Mouse (Mus musculus) stomach, embryonic 16.5 days (tissue): ENCODE results near the gene Usp5. TPM values are rescaled to one million over a fixed set of nuclear protein-coding genes. Genes with fewer than 3 reads are reported as not detected.
"Not testable (repeated sequence)": the region's sequence is repeated elsewhere in the genome, so short reads cannot be mapped to it uniquely, and the experiment has no call there.

Source experiments
- ATAC-seq: fragments of 200-750 bp; cut with Nextera tagmentation; 2 replicates; pipeline ENCODE4 v1.8.0; 2017; ENCODE audit warnings: moderate number of reproducible peaks, moderate TSS enrichment; ENCODE audit not compliant: insufficient read depth, low FRiP score
- H3K27ac ChIP-seq: fragments of 300-500 bp; sonication (generic); 2 replicates; pipeline ENCODE4 v1.5.1; 2014; ENCODE audit warnings: low read length
- H3K27me3 ChIP-seq: fragments of 300-500 bp; sonication (generic); 2 replicates; pipeline ENCODE4 v1.6.1; 2014; ENCODE audit warnings: low read length, control low read depth, mixed read lengths; ENCODE audit not compliant: control insufficient read depth, insufficient read depth
- H3K36me3 ChIP-seq: fragments of 300-500 bp; sonication (generic); 2 replicates; pipeline ENCODE4 v1.6.1; 2014; ENCODE audit warnings: low read length; ENCODE audit not compliant: control insufficient read depth, insufficient read depth
- H3K4me1 ChIP-seq: fragments of 300-500 bp; sonication (generic); 2 replicates; pipeline ENCODE4 v1.6.1; 2014; ENCODE audit warnings: low read length, control low read depth, mixed read lengths; ENCODE audit not compliant: control insufficient read depth, insufficient read depth
- H3K4me2 ChIP-seq: fragments of 300-500 bp; sonication (generic); 2 replicates; pipeline ENCODE4 v1.6.1; 2014; ENCODE audit warnings: low read depth, low read length, mixed read lengths
- H3K4me3 ChIP-seq: fragments of 300-500 bp; sonication (generic); replicated peaks from 2 replicates; pipeline ENCODE4 v1.5.1; 2014; ENCODE audit warnings: mild to moderate bottlenecking, low read length
- H3K9ac ChIP-seq: fragments of 300-500 bp; sonication (generic); 2 replicates; pipeline ENCODE4 v1.6.1; 2014; ENCODE audit warnings: low read length
- H3K9me3 ChIP-seq: fragments of 300-500 bp; sonication (generic); replicated peaks from 2 replicates; pipeline ENCODE4 v1.6.1; 2016; ENCODE audit warnings: low read length, control low read depth; ENCODE audit not compliant: control insufficient read depth
- WGBS: fragments of 180-500 bp; shearing (Covaris S2); extraction: QIAGEN DNeasy Blood & Tissue Kit; methylation state at CpG from one replicate; pipeline ENCODE4 v1.1.7; 2014; 5-methylcytosine and 5-hydroxymethylcytosine counted together
- polyA plus RNA-seq: library from polyadenylated mRNA; unstranded; fragments of >200 nt; fragmentation: Nextera tagmentation; extraction: Ambion mirVana; gene quantifications from 2 replicates; pipeline ENCODE4 v1.2.1, GENCODE M21; 2015

Gene Usp5
- polyA plus RNA-seq, 1 experiment from 2014 or later = 128 TPM

DNA sequence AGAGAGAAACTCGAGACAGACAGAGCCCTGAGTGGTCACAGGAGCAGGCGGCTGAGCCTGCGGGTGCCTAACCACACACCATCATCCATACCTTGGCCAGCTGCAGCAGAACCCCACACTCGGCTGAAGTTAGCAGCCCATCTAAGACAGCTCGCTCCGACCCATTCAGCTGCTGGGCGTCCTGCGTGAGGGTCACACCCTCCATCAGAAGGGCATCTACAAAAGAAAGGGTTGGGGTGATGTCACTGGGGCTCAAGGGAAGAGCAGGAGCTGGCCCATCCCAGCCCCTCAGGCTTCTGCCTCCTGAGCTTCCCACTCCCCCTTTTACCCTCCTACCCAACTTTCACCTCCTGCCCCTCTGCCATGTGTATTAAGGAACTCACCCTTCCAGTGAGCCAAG lies 21.3 kb upstream of the Usp5 start:
- WGBS = 54% methylated on average over 8 of the region's 8 CpGs
- Histone ChIP-seq H3K36me3 (no peaks in the 10 kb centered on the region), H3K4me2 (no peak overlapping the region), H3K27ac (no peak overlapping the region), H3K27me3 (no peaks in the 10 kb centered on the region), H3K4me1 (no peaks in the 10 kb centered on the region; the same call in 1 of the 2 replicates), H3K9ac (no peak overlapping the region), H3K9me3 (no peaks in the 10 kb centered on the region), H3K4me3 (no peak overlapping the region)
- ATAC-seq = no peak

DNA sequence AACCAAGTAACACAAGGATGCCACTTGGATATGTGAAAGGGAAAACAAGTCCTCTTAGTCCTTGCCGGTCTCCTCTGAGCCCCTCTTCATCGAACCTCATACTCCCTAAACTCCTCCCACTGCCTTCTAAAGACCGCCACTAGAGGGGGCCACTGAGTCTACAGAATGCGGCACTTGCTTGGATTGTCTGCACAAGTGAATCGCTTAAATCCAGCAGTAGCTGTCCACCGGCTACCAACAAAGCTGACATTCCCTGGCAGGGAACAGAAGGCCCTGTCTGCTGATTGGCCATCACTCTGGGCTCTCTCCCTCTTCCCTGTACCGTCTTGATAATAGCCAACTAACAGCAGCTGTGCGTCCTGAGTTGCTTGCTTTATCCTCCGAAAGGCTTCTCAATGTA lies 18.0 kb upstream of the Usp5 start:
- Histone ChIP-seq H3K4me1 (no peaks in the 10 kb centered on the region), H3K27me3 (no peaks in the 10 kb centered on the region), H3K9ac (peak overlapping the region; percentile 35; the same call in 1 of the 2 replicates), H3K4me2 (no peak overlapping the region), H3K4me3 (no peak overlapping the region), H3K27ac (no peak overlapping the region), H3K36me3 (0 out of 2 replicates have a peak, but pooled peaks cover 6% of the 10 kb centered on the region), H3K9me3 (no peaks in the 10 kb centered on the region)
- WGBS = 10% methylated on average over 9 of the region's 9 CpGs
- ATAC-seq = peak; percentile 66; the same call in 1 of the 2 replicates

DNA sequence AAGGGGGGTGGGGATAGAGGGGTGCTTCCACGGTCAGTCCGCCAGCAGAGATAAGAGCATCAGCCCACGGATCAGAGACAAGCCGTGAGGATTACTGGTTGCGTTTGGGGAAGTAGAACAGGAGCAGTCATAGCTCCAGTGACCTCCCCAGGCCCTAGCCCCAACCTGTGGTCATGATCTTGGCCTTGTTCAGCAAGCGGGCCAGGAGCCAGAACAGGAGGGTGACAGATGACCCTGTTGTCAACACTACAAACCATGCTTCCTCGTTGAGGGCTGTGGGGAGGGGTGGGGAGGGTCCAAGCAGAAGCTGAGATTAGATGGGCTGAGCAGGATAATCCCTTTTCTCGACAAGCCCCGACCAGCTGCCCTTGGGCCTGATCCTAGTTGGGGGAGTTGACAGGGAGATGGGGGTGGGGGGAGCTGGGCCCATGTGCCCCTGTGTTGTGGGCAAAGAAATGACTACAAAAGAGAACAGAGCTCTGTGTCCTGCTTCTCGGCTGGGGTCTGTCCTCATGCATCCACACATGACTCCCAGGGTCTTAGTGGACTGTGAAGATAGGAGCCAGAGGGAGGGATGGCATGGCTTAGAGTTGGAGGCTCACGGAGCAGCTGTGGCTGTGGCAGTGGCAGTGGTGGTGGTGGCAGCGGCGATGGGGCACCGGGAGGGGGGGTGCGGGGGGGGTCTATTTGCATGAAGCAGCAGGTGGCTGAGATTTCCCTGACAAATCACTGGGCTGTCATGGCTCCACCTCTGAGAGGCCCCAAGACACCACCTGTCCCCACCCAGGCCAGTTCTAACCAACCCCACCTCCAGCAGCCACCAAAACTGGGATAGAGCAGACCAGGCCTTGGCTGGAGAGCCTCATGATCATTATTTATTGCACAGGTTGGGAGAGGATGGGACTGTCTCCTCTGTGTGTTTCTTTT lies 11.2 kb upstream of the Usp5 start, which contains the start of gene Gnb3:
Gene Gnb3 (minus strand): TSS at position 35 of the 927 bp plus-strand sequence.
- Histone ChIP-seq H3K9me3 (no peaks in the 10 kb centered on the region), H3K9ac (peak within 1 kb of the TSS; percentile 37), H3K27ac (no peak within 1 kb of the TSS), H3K27me3 (no peaks in the 10 kb centered on the region), H3K4me1 (peaks cover 18% of the 10 kb centered on the region), H3K36me3 (0 out of 2 replicates have a peak, but pooled peaks cover 6% of the 10 kb centered on the region), H3K4me2 (no peak within 1 kb of the TSS), H3K4me3 (no peak within 1 kb of the TSS)
- peak; percentile 7; the same call in 1 of the 2 replicates for ATAC-seq
- WGBS = 28% methylated on average over 15 of the region's 15 CpGs

DNA sequence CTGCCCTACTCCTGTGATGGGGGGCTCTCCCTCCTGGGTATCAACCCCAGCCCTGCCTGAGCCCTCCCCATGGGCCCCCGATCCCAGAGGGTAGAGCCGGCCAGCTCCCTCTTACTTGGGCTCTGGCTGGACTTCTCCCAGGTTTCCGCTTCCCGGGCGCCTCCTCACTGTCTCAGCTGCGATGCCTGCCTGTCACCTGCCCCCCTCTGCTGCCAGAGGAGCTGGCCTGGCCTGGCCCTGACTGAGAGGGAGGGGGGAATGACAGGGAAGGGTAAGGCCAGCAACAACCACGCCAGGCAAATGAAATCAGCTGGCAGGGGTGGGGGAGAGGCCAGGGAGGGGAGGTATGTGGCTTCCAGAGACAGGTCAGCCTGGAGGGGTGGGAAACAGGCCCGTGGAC lies 10.5 kb upstream of the Usp5 start:
- 11% methylated on average over 8 of the region's 8 CpGs for WGBS
- Histone ChIP-seq H3K27ac (no peak overlapping the region), H3K27me3 (no peaks in the 10 kb centered on the region), H3K36me3 (0 out of 2 replicates have a peak, but pooled peaks cover 2% of the 10 kb centered on the region), H3K9ac (peak overlapping the region; percentile 37), H3K9me3 (no peaks in the 10 kb centered on the region), H3K4me1 (peaks cover 18% of the 10 kb centered on the region), H3K4me2 (no peak overlapping the region), H3K4me3 (no peak overlapping the region)
- peak; percentile 6; the same call in 1 of the 2 replicates for ATAC-seq

DNA sequence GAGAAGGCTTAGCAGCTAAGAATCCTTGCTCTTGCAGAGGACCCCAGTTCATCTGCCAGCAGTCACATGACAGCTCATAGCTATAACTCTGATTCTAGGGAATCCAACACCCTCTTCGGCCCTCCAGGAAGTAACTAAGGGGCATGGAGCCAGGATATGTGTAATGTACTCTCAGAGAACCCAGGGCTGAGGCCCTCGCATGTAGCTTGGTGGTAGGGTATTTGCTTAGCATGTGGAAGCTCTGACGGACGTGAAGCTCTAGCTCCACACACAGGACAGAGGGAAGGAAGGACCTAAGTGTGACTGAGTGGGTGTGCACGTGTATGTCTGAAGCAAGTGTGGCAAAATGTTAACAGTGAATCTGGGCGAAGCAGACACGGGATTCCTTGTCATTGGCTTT lies 7.1 kb upstream of the Usp5 start:
- Histone ChIP-seq H3K36me3 (0 out of 2 replicates have a peak, but pooled peaks cover 3% of the 10 kb centered on the region), H3K4me2 (no peak overlapping the region), H3K9ac (0 out of 2 replicates have a peak overlapping the region, but pooled peaks have one; percentile 15), H3K4me1 (peaks cover 18% of the 10 kb centered on the region), H3K27me3 (no peaks in the 10 kb centered on the region), H3K4me3 (no peak overlapping the region), H3K27ac (no peak overlapping the region), H3K9me3 (no peaks in the 10 kb centered on the region)
- ATAC-seq = no peak
- 69% methylated on average over 7 of the region's 7 CpGs for WGBS

DNA sequence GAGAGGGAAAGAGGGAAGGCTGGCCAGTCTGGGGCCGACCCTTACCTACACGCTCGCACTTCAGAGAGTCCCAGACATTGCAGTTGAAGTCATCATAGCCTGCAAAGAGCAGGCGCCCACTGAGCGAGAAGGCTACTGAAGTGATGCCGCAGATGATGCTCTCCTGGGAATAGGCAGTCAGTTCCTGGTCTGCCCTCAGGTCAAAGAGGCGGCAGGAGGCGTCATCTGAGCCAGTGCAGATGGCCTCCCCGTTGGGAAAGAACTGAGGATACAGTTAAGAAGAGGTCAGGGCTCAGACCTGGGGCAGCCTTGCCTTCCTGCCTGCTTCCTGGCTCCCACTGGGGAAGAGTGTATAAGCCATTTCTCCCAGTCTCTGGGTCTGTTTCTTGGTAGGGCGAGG lies 6.2 kb upstream of the Usp5 start:
- H3K36me3 ChIP-seq = 0 out of 2 replicates have a peak, but pooled peaks cover 3% of the 10 kb centered on the region
- H3K4me2 ChIP-seq = no peak overlapping the region
- no peak overlapping the region for H3K4me3 ChIP-seq
- H3K9ac ChIP-seq = no peak overlapping the region
- H3K27me3 ChIP-seq = no peaks in the 10 kb centered on the region
- whole genome bisulfite sequencing = 62% methylated on average over 10 of the region's 10 CpGs
- peak overlapping the region; percentile 21; the same call in 1 of the 2 replicates for H3K27ac ChIP-seq
- H3K4me1 ChIP-seq = peaks cover 25% of the 10 kb centered on the region
- no peak for ATAC-seq
- H3K9me3 ChIP-seq = no peaks in the 10 kb centered on the region

DNA sequence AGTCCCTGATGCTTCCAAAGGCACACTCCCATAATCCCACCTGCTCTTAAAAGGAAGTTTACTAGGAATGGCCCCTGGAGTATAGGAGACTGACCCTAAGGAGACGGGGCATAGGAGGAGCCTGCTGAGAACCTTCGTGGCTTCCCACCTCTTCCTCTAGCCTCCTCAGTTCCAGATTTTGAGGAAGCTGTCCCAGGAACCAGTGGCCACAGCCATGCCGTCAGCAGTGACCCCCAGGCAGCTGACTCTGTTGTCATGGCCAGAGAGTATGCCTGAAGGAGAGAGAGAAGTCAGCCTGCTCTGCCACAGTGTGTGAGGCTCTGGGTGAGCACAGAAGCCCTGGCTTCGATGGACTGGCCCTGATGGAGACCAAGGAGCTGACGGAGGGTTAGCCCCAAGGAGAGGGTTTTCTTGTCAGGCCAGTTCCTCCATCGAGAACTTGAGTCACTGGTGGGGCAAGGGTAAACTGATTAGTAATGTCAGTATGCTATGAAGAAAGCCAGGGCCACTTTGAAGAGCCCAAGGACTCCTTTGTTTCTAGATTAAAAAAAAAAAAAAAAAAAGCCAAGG lies 5.3 kb upstream of the Usp5 start:
- no peak for ATAC-seq
- no peak overlapping the region for H3K4me2 ChIP-seq
- H3K4me3 ChIP-seq = no peak overlapping the region
- H3K9me3 ChIP-seq = no peaks in the 10 kb centered on the region
- H3K27me3 ChIP-seq = no peaks in the 10 kb centered on the region
- H3K36me3 ChIP-seq = 0 out of 2 replicates have a peak, but pooled peaks cover 3% of the 10 kb centered on the region
- 74% methylated on average over 6 of the region's 6 CpGs for WGBS
- peaks cover 21% of the 10 kb centered on the region for H3K4me1 ChIP-seq
- H3K9ac ChIP-seq = peak overlapping the region; percentile 14; the same call in 1 of the 2 replicates
- H3K27ac ChIP-seq = peak overlapping the region; percentile 39; the same call in 1 of the 2 replicates

DNA sequence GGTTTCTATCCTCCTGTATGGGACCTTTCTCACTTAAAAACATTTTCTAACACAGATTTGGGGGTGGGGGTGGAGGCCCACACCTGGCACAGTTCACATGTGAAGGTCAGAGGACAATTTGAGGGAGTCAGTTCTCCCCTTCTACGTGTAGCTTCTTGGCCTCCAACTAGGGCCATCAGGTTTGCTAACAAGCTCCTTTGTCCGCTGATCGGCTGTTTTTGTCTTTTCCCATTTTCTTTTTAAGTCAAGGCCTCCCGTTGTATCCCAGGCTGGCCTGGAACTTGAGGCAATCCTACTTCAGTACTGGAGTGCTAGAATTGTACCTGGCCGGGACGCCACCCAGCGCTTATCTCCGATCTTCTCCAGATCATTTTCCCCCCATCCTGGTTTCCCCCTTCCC lies 2.4 kb upstream of the Usp5 start:
- no peaks in the 10 kb centered on the region for H3K9me3 ChIP-seq
- no peak for ATAC-seq
- H3K27ac ChIP-seq = no peak overlapping the region
- no peaks in the 10 kb centered on the region for H3K27me3 ChIP-seq
- 0 out of 2 replicates have a peak, but pooled peaks cover 3% of the 10 kb centered on the region for H3K36me3 ChIP-seq
- no peak overlapping the region for H3K4me3 ChIP-seq
- peaks cover 20% of the 10 kb centered on the region for H3K4me1 ChIP-seq
- 94% methylated on average over 8 of the region's 8 CpGs for WGBS
- no peak overlapping the region for H3K9ac ChIP-seq
- no peak overlapping the region for H3K4me2 ChIP-seq

DNA sequence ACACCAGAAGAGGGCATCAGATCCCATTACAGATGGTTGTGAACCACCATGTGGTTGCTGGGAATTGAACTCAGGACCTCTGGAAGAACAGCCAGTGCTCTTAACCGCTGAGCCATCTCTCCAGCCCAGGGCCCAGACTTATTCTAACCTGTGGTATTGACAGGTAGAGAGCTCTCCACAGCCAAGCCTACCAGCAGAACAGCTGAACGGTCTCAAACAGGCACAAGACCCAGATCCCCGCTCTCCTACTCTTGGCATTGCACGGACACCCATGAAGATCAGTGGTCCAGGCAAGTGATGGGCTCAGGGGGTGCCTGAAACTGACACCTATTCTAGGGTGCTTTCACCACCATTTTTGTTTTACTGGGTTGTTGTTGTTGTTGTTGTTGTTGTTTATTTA lies 1.9 kb upstream of the Usp5 start:
- ATAC-seq, H3K36me3 ChIP-seq, H3K27ac ChIP-seq, H3K27me3 ChIP-seq, H3K9me3 ChIP-seq, H3K9ac ChIP-seq: not testable (repeated sequence)
- Histone ChIP-seq H3K4me2 (peak overlapping the region; percentile 69; the same call in 1 of the 2 replicates), H3K4me3 (peak overlapping the region; percentile 68; the same call in 1 of the 2 replicates), H3K4me1 (peaks cover 19% of the 10 kb centered on the region)
- 95% methylated on average over 4 of the region's 4 CpGs for WGBS
